Mouse (Mus musculus) gastrocnemius, postnatal 36 days (tissue): ENCODE measurements around the gene Gpc5. TPM values are rescaled to one million over a fixed set of nuclear protein-coding genes. Genes with fewer than 3 reads are reported as not detected.

Experiments used
- DNase-seq, 2 experiments: peaks; one replicate each; pipeline ENCODE4 v3.0.0; 2022
- intact Hi-C: fragments of 180-260 bp; cut with DNase I; formaldehyde crosslinking; loops from one replicate; pipeline ENCODE4 v1.15.1; 2025
- total RNA-seq, 2 experiments: library from RNA; stranded (reverse); gene quantifications; 2 replicates each; pipeline ENCODE4 v1.2.3; 2021

Gpc5 gene
- total RNA-seq, 2 experiments from 2014 or later, result not detected

- no peak for DNase-seq
- intact Hi-C loops, result no loop called here
Measured at GRCm38 (mm10) chr14:115819021-115819420, 727.0 kb downstream of the Gpc5 start.

- DNase-seq, result no peak
- intact Hi-C loops, result no loop called here
Measured at GRCm38 (mm10) chr14:115821657-115822056, 729.6 kb downstream of the Gpc5 start.

DNA sequence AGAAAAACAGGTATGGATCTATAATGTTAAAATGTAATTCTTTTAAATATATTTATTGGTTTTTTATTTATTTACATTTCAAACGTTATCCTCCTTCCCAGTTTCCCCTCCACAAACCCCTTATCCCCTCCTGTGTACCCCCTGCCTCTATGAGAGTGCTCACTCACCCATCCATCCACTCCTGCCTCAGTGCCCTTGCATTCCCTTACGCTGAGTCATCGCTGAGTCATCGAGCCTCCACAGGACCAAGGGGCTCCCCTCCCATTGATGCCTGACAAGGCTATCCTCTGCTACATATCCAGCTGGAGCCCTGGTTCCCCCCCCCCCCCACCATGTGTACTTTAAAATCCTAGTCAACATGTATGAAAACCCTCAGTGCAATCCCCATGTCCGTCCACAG lies 738.5 kb downstream of the Gpc5 start:
- intact Hi-C loops, result no loop called here

DNA sequence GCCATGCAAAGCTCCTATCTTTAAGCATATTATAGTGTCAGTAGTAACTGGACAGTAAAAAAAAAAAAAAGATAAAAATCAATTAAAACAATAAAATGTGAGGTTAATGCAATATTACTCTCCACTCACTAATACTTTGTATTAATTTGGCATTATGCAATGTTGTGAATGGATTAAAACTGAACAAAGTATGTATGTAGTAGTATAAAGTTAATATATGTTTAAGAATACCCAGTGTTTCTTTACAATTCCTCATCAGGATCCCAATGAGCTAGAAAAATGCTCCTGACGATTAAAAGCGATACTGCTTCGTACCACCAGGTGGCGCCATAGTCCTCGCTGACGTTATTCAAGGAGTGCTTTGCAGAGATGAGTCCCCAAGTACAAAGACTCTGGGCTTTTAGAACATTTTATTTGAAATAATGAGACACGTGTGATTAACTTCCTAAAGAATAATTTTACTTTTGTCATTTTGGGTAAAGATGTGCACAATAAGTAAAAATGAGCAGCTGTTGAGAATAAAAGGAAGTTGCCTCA lies 739.3 kb downstream of the Gpc5 start:
- DNase-seq, result peak; percentile 29 to 31
- intact Hi-C loops, result no loop called here

More for the DNA sequence above, 738.5 kb downstream of the Gpc5 start:
- no peak for DNase-seq

GRCm38 (mm10) chr14:115831854-115832625 lies 740.0 kb downstream of the Gpc5 start:
- DNase-seq, result no peak
- intact Hi-C loops, result no loop called here

DNA sequence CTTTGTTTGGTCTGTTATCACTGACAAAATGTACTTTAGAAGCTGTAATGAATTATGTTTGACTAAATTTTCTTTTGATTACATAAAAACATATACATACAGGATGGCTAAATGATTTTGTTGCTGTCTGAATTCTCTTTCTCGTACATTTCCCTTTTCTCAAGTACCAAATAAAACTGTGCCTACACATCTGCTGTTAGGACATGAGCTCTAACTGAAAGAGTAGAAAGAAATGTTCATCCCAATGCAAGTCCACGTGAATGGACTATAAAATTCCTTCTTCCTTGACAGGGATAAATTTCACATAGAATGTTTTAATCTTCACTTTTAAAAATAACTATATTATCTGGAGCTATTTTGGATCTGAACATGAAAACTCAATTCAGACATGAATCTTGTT lies 751.8 kb downstream of the Gpc5 start:
- DNase-seq, result no peak
- intact Hi-C loops, result no loop called here

DNA sequence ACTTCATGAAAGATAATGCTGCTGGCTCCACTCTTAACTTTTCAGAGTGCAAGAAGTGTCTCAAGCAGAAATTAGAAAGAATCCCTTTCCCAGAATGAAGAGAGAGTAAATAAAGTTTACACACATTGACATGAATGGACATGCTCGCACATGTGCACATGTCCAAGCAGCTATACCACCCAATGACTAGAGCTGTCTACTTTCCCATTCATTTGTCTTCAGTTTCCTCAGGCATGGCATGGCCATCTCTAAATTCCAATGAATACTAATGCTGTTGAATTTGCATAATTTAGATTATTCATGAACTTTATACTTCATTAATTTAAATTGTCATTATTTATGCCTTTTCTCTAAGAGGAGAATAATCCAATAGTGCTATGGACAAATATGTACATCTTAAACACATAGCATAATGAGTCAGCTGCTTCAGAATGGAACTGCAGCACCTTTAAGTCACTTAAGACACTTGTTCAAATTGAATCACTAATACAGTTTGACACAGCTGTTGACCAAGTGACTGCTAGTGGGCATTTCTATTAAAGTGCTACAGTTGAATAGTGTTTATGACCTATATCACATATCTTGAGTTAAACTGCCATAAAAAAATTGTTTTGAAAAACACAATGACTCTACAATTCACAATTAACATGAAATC lies 752.9 kb downstream of the Gpc5 start:
- intact Hi-C loops, result no loop called here
- DNase-seq, result no peak

GRCm38 (mm10) chr14:115869127-115869526 lies 777.1 kb downstream of the Gpc5 start:
- no peak for DNase-seq
- intact Hi-C loops, result no loop called here

- no peak for DNase-seq
- intact Hi-C loops, result no loop called here
Measured at GRCm38 (mm10) chr14:115976062-115976461, 884.0 kb downstream of the Gpc5 start.

DNA sequence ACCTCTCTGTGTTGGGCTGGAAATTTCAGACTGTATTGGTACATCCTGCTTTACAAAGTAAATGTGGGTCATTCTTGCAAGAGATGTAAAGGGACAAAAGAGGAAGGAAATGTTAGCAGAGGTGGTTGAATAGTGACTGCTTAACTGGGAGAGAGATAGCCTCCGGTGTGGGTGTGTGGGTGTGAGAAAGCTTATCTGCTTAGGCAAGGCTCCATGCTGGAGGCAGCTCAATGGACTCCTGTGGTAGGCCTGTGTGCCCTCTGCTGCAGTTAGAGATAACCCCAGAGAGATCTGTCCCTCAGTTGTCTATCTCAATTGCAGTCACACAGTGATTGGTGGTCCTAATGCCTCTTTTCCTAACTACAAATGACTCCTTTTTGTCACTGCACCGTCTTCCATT lies 887.2 kb downstream of the Gpc5 start:
- intact Hi-C loops, result no loop called here
- DNase-seq, result no peak

GRCm38 (mm10) chr14:115990764-115991163 lies 898.7 kb downstream of the Gpc5 start:
- intact Hi-C loops, result no loop called here
- DNase-seq, result no peak

DNA sequence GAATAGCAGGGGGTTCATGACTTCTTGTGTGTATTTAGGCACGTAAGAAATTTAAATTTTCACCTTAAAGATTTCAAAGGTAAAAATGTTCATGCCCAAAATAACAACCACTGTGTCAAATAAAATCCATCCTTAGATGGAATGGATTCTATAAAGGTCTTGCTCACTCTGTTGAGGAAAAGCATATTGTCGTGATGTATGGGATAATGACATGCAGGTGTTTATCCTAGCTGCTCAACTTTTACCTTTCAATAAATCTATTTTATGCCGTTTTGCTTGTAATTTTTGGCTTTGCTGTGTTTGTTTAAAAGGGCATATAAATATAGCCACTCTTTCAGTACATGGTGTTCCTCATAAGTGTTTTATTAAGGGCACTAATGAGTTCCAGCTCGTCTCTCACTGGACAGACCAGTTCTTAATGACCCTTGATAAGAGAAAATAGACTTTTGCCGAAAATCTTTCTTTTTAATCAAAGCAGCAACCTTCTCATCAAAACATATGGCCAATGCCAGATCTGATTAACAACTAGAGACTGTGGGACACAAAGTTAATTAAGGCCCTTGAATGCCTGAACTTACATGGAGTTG lies 901.6 kb downstream of the Gpc5 start:
- no peak for DNase-seq
- intact Hi-C loops, result no loop called here

DNA sequence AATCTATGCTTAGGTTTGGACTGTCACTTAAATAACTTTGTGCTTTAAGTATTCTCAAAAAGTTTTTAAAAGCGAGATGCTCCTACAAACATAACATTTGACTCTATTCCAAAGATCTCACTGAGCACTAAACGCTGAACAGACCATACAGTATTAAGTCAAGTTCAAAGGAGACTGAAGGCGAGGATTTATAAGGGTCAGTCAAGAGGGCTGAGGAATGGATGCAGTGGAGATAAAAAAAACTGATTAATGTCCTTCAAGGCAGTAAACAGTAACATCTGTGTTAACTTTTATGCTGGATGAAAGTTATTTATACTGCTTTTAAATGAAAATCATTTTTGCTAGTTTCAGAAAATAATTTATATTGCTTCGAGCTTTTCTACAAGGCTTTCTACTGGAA lies 906.9 kb downstream of the Gpc5 start:
- no peak for DNase-seq

DNA sequence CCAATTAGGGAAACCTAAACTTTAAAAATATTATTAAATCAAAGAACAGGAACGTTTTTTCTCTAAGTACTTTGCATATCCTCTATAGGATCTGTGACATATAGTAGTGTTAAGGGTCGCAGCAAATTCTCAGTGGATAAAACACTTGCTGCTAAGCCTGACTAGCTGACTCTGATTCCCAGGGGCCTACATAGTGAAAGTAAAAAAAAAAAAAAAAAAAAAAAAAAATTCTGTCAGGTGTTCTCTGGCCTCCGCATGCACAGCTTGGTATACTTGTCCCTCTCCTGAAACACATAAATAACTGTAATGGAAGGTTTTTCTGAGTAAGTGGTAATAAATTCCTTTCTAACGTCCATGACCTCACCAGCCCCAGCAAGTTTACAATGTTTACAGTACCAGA lies 995.0 kb downstream of the Gpc5 start:
- intact Hi-C loops, result no loop called here
- DNase-seq, result no peak

More for the DNA sequence above, 906.9 kb downstream of the Gpc5 start:
- intact Hi-C loops, result no loop called here

GRCm38 (mm10) chr14:116127943-116128342 lies 1035.9 kb downstream of the Gpc5 start:
- no peak for DNase-seq
- intact Hi-C loops, result no loop called here

- DNase-seq, result no peak
- intact Hi-C loops, result no loop called here
Measured at GRCm38 (mm10) chr14:116137330-116137729, 1045.3 kb downstream of the Gpc5 start.

GRCm38 (mm10) chr14:116137772-116138171 lies 1045.8 kb downstream of the Gpc5 start:
- intact Hi-C loops, result no loop called here
- DNase-seq, result no peak

DNA sequence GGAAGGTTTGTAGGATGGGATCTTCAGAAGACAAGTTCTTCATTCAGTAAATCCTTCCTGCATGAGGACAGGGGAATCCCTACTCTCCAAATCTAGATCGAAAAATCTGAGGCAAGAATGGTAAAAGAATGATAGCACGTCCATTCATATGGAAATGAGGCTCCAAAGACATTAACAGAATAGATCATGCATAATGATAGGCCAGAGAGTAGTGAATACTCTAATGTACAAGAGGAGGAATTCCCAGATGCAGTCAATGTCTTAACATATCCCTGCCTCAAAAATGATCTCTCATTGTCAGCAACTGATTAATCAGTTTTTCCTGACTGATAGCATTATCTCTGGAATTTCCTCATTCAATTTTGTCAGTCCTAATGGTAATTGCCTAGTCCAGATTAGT lies 1070.6 kb downstream of the Gpc5 start:
- intact Hi-C loops, result no loop called here
- no peak for DNase-seq

- DNase-seq, result no peak
- intact Hi-C loops, result no loop called here
Measured at GRCm38 (mm10) chr14:116167401-116167800, 1075.4 kb downstream of the Gpc5 start.

DNA sequence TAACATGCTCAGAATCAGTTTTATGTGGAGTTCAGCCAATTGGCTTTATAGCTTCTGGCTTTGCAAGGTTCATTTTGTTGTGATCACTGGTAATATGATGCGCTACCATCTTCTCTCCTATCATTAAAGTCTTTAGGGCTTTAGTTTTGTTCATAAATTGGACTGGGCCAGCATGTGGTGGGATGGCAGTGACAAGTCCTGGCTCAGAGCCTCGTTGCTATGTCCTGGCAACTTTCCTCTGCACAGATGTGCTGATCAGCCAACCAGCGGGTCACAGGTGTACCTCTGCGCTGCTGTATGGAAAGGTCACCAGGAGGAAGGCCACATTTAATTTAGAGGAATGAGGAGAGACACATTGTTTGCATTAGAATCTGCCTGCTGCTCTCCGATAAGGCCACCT lies 1077.1 kb downstream of the Gpc5 start:
- intact Hi-C loops, result no loop called here

GRCm38 (mm10) chr14:116186981-116187380 lies 1095.0 kb downstream of the Gpc5 start:
- intact Hi-C loops, result loop anchor here (5.0 kb wide), 1 partner anchor 265 kb away; no protein-coding TSS in a partner anchor
- DNase-seq, result no peak

More for the DNA sequence above, 1077.1 kb downstream of the Gpc5 start:
- DNase-seq, result no peak
